Mouse (Mus musculus) adrenal gland, postnatal 4 days (tissue): ENCODE measurements around the gene Rad51b. TPM values are rescaled to one million over a fixed set of nuclear protein-coding genes. Genes with fewer than 3 reads are reported as not detected.

Experiments used
- DNase-seq, 2 experiments: peaks; one replicate each; pipeline ENCODE4 v3.0.0; 2021 to 2022; ENCODE audit warnings: low spot score in 2 of 2, mixed read lengths in 2 of 2
- total RNA-seq, 2 experiments: library from RNA; stranded (reverse); gene quantifications; 2 replicates each; pipeline ENCODE4 v1.2.3; 2021

Gene Rad51b
- total RNA-seq, 2 experiments from 2014 or later = 3.1 TPM

DNA sequence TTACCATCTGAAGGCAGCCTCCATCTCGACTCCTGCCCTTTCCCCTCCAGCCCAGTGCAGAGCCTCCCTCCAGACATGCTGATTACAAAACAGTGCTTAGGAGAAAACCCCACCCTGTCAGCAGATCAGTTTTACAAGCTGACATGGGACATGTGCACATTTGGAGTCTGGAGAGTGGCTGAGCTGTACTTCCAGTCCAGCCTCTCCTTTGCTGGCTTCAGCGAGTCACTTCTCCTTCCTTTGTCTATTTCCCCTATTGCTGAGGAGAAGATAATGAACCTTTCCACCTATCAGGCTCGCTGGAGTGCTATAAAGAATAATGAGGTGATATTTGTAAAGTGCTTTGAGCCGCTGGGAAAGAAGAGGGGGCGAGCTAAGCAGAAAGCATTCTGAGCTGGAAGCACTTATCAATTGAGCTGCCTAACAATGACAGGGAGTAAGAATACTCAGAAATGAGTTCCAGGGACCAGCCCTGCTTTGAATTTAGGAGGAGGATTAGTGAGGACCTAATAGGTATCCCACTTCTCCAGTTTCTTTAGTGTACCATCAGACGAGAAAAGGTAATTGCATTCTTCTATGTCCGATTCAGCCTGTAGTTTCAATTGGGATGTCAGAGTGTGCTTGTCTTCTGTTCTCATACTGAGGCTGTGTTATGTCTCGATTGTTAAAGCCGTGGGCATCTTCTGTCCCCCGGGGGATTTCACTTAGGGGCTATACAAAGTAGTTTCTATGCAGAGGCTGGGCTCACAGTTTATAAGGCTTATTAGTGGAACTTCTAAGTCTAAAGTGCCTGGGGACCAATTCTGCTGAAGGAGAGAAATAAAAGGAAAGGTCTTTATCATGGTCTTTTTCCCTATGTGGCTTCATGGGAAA is 453.4 kb downstream of the Rad51b start:
- DNase-seq = no peak

DNA sequence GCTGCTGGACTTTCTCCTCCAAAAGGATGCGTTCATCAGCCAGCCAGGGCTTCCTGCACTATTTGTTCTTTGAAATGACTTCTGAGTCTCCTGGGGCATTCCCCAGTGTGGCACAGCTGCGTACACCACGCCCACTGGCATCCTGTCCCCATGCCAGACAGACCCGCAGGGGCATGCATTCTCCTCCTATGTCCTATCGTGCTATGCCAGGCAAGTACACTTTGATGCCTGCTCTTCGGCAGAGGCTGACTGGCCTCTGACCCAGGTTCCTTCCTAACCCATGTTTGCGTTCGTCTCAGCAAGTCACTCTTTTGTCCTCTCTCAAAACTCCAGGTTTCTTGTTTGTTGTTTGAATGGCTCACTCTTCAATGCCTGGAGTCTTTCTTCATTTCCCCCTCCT is 454.7 kb downstream of the Rad51b start:
- no peak for DNase-seq

DNA sequence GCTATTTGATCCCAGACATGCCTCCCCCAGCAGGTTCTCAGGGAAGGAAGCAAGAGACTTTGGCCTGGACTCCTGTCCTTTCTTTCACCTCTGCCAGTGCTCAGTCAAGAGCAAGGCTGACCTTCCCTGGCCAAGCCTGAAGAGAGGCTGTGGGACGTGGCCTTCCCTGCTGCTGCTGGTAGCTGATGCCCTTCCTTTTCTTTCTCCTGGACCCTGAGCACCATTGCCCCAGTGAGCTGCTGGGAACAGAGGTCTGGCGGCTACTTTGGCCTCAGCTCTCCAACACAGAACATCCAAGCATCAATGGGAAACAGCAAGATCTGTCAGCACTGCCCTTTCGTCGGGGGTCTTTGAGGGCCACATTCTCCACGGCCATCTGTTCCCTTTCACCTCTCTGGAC is 455.1 kb downstream of the Rad51b start:
- DNase-seq = no peak

DNA sequence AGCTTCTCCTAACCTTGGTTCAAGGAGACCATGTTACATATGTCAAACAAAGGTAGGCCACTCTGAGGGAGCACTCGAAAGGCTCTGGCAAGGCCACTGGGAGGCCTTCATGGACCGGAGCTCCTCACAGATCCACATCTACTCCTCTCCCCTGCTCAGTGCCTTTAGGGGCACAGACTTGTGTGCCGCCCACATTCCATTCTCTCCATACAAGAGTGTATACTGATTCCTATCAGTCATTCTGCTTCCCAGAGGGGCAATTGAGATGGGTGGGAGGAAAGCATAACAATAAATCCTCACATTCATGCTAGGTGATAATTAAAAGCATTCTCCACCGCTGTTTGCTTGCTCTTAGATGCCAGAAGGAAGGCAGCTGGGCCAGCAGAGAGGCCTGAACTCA is 458.5 kb downstream of the Rad51b start:
- DNase-seq = no peak

DNA sequence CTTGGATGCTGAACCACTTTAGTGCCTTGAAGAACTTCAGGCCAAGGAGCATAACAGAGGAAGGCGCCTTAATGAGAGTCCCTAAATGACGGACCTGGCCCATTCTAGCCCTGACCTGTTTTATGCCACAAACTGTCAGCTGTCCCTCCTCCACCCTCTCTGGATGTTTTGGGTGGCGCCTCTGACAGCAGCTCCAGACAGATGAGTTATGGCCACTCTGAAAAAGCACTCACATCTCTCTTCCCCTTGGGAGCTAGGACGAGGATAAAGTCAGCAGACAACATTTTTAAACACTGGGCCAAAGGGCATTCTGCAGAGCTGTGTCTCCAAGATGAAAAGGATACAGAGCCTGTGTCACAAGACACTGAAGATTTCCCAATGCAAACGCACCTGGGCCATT is 459.3 kb downstream of the Rad51b start:
- DNase-seq = no peak

DNA sequence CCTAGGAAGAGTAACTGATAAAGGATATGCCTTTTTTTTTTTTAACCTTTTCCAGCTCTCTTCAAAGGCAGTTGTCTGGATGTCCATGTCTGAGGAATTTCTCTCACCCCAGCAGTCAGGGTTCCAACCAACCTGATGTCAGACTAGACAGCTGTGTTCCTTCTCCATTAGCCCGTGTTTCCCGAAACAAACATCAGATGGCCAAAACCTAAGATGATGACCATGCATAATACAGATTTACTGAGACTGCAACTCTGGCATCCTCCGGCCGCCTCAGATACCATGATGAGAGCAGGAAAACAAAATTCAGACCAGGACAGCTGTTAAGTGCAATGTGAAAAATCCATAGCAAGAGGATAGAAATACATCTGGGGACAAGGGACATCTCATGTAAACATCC is 460.7 kb downstream of the Rad51b start:
- DNase-seq = no peak

DNA sequence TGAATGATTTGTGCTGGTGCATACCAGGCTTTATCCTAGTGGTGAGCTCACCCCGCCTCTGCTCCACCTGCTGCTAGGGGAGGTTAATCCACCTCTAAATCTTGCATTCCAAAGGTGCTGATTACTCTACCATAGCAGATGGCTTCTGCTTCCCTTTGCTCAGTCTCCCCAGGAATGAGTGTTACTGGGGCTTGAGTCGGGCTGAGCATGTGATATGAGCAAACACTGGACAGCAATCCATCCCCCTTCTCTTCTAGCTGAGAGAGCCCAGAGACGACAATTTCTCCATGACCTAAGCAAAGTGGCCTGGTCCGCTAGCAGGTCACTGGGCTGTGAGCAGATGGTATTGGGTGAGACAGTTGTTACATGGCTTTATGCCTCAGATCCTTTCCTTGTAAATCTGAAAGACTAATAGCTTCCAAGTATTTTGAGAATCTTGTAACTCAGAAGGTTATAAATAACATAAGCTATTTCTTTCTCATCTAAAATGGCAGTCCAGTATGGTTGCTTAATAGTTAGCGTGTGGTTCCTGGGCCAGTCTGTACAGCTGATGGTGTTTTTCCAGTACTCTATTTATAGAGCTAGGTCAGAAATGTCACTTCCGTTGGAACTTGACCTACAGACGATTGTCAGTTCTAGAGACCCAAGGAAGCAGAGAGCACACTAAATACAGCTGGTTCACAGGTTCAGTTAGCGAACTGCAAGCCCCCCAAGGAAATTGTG is 462.3 kb downstream of the Rad51b start:
- DNase-seq = no peak

DNA sequence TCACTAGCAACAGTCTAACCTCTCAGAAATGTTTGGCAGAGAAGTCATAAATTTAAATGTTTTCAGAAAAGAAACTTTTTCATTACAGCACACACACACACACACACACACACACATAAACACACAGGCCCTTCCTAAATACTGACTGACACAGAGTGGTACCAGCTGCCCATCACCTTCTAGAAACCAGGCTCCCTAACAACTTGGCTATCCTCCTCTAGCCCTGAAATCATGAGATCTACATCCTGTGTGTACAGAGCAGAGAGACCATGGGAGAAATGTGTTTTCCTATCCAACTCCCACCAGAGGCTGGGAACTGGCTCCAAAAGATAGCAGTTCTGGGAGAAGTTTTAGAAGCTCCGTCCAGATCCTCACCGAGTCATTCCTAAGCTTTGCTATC is 464.1 kb downstream of the Rad51b start:
- no peak for DNase-seq

DNA sequence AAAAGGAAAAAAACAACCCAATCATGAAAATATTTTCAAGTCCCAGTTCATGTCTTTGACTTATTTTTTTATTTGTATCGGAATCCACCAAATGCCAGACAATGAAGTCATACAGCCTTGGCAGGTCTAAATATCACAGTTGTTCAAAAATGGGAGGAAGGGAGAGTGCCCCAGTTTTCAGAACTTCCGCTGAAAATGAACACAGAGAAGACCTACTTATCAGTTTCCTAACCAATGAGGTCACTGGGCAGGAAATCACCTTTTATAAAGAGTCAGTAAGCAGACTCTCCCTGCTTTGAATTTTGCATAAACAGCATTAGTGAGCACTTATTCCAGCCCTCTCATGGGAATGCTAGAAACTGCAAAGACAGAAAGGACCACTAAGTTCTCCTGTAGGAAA is 465.0 kb downstream of the Rad51b start:
- DNase-seq = no peak

DNA sequence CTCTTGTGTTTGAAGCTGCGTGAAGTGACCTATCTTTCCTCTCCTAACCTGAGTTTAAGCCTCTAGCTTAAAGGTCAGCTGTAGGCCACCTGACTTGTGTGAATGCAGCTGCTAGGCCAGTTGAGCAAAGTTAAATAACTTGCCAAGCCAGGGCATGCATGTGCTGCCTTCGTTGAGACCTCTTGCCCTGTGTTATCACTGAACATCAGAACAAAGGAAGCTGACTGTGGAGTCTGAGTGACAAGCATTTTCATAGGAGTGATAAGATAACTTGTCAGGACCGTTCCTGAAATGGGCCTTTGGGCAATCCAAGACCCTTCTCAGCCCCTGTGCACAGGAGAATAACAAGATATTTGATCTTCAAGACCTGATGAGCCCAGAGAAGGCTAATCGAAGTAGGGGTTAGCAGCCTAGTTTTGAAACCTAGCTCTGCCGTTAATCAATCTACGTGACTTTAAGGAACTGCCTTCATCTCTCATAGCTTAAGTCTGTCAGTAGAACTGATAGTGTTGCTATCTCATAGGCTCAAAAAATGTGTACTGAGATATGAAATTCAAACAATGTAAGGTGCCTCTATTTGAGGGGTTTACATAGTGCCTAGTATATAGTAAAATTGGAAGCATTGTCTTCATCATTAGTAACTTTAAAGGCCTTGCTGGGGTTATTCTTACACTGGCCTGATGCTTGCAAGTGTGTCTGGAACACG is 465.6 kb downstream of the Rad51b start:
- no peak for DNase-seq

DNA sequence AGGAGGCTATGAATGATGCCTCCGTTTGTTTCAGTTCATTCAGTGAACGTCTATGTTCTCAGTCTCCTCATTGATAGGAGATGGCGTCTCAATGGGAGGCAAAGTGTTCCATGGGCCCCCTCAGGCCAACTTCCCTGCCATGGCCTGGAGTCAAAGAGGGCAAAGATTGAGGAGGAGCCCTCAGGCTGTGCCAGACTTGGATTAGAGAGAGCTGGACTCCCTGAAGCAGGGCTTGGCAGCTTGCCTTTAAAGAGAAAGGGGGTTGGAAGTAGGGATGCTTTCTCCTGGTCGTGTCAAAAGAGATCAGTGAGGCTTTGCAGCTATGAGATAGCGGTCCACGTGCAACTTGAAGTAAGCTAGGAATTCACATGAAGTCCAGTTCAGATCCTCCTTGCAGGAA is 469.0 kb downstream of the Rad51b start:
- DNase-seq = no peak

DNA sequence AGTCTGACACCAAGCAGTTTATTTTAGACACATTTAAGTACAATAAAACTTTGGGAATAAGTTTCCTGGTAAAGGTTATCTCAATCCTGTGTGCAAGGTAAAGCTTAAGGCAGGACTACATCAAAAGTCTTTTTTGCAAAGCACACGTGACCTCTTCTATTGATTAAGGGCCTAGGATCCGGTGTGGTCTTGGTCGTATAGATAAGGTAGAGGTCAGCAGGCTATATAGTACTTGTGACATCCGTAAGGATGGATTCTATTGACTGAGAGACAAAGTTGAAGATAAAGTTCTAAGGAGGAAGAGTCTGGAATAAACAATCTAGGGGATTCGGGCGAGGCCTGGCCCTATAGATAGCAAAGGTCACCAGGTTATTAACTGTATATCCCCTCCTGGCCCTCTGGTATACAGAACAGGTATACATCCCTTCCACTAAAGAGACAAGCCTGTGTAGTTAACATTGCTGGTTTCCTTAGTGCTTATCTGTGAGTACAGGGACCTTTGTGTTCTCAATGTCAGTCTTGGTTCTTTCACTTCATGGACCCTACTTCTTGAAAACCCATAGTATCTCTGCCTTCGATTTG is 471.8 kb downstream of the Rad51b start:
- DNase-seq = no peak

DNA sequence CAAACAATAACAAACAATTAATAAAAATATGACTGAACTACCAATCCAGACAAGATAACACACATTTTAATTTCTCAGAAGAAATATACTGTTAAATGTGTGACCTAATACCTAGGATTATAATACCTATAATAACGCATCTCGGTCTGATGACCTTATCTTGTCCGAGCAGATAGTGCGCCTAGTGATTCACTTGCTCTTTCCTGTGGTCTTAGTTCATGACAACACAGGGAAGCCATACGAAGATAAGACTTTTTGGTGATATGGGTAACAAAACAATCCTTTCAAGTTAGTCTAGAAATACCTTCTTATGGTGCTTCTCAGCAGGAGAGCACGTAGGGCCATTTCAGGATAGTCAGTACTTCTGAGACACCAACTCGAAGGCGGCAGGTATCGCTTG is 472.7 kb downstream of the Rad51b start:
- no peak for DNase-seq

DNA sequence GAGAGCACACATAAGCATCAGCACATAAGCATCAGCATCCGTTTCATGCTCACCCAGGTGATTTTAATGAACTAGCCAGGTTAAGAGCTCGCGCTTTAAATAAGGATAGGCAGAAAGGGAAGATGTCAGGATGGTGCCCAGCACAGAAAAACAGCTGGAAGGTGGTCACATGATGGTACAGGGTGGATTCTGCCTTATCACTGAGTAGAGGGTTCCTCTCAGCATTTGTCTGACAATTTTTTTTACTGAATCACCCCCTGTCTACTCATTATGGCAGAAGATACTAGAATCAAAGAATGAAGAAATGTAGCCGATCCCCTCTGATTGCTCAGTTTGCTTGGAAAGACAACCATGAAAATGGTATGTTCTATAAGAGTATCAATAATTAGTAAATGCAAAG is 474.1 kb downstream of the Rad51b start:
- DNase-seq = no peak

DNA sequence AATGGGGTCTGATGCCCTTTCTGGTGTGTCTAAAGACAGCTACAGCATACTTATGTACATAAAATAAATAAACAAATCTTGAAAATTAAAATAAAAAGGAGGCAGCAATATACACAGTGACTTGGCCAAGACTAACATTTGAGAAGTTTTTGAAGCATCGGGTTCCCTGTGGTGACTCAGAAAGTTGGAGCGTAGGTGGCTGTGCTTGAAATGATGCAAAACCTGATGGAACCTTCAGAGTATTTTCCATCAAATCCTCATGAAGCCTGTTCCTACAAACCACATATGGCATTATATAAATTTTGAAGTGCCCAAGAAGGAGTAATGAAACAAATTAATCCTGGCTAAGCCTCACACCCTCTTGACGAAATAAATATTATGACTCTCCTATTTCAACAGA is 474.7 kb downstream of the Rad51b start:
- no peak for DNase-seq

DNA sequence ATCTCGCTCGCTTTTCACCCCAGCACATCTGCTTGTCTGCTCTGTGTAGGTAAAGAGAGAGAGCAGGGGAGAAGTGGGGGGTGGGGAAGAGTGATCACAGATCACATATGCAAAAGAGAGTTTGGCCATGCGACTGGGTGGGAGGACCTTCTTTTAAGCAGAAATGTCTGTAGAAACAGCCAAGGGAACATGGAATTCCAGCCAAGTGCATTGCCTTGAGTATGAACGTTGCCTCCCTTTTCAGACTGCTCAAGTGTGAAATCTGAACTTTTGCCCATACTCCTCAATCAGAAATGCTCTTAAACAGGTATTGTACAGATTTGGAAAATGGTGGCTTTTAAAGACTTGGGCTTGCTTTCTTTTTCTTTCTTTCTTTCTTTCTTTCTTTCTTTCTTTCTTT is 476.2 kb downstream of the Rad51b start:
- no peak for DNase-seq

DNA sequence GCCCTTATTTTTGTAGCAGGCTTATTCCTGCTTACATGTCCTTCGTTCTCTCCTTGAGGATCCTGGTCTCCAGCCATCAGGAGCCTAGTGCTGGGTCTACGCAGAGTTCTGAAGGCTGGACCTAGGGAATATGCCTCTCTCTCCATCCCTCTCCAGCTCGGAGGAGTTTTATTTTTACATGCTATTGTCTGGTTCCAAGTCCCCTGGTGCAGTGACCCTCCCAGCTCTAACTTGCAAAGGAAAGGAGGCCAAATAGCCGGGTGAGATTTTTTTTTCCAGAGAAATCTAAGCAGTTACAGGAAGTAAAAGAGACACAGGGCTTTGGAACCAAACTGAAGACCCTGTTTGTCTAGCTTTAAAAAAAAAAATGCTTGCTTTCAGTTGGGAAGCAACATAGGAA is 477.5 kb downstream of the Rad51b start:
- DNase-seq = no peak

DNA sequence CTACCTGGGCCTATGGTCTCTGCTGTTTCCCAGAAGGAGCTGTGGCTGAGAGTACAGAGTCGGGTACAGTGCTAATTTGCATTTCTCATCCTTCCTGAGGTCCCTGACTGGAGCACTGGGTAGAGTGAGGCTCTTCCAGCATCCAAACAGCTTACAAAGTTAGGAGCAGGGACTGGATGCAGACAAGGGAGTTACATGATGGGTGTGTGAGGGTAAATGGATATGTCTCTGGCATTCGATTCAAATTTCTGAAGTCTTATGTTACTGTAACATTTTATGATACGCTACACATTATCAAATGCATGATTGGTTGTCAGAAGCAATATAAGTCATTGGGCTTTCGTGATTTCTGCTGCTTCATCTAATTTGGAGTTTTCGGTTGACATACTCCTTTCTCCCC is 479.7 kb downstream of the Rad51b start:
- no peak for DNase-seq

DNA sequence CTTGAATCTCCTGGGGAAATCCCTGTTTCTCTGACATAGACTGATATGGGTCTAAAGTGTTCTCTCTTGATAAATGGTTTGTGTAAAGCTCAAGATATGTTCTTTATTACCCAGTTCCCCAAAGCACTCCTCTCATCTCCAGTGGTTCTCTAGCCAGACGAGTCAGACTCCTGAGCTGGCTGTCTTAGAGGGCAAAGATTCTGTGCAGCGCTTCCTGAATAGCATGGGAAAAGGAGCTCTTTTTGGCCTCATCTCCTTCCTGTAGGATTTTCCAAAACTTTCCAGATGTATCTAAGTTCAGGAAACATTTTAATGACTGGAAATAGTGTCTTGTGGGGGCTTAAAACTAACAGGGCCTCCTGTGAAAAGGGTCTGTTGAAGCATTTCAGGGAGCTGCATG is 483.7 kb downstream of the Rad51b start:
- no peak for DNase-seq

DNA sequence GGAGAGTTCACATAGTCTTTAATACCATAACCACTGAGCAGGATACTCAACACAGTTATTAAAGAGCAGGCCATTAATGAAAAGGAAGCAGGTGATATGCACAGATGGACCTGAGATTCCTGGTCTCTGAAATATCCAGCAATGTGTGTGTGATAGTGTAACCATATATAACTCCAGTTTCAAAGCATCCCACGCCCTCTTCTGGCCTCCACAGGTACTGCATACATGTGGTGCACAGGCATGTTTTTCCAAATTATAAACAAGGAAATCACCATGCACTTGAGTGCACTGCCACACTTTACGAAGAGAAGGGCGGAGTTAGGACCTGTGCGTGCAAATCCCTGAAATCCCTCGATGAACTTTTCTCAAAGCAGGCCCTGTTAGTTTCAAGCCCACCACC is 484.7 kb downstream of the Rad51b start:
- DNase-seq = no peak

DNA sequence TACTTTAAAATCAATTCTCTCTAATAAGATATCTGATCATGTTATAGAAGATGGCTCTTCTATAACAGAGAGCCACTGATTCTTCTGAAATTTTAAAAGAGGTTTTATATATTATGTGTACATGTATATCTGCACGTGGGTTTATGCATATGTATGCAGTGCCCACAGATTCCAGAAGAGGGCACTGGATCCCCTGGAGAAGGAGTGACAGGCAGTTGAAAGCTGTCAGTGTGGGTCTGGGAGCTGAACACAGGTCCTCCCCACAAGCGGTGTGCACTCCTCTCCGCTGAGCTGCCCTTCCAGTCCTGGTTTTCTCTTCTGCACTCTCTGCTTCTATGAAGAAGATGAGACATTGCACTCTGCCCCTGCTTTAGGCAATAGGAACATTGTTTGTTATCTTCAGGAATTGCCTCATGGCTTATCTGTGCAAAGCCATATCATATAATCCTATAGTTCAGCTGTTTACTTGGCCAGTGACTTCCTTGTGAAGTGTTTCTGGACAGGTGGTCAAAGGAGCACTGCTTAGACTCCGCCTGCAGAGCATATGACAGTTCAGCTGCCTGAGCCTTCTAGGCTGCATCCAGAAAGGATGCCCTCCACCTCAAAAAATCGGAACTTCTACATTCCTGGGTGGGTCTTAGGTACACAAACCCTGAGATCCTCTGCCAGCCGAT is 485.5 kb downstream of the Rad51b start:
- DNase-seq = no peak
